Mouse (Mus musculus) MEL (cell line): ENCODE measurements around the gene P2rx4. TPM values are rescaled to one million over a fixed set of nuclear protein-coding genes. Genes with fewer than 3 reads are reported as not detected.
A peak's percentile ranks its signal among the peaks of the same experiment; 100 is the strongest.

Experiments
- DNase-seq: peaks from one replicate; pipeline ENCODE4 v3.0.0; 2011; ENCODE audit warnings: low read depth, low spot score
- H3K27ac ChIP-seq: 2 replicates; pipeline ENCODE4 v1.5.1; 2012; ENCODE audit warnings: low read depth, mild to moderate bottlenecking, control low read depth, low read length, moderate library complexity; ENCODE audit not compliant: control insufficient read depth
- H3K27me3 ChIP-seq, 2 experiments: fragments of 150-350 bp in 1 of 2; sonication (generic) in 1 of 2; 2 replicates each; pipeline ENCODE4 v1.6.1; 2012; ENCODE audit warnings: low read length in 2 of 2, mild to moderate bottlenecking in 2 of 2, improper control_type of control experiment in 1 of 2, moderate library complexity in 1 of 2; ENCODE audit not compliant: insufficient read depth in 2 of 2, control insufficient read depth in 1 of 2
- H3K36me3 ChIP-seq, 2 experiments: 2 replicates each; pipeline ENCODE4 v1.6.1; 2012 to 2014; ENCODE audit warnings: low read length in 2 of 2, improper control_type of control experiment in 1 of 2, inconsistent platforms in 1 of 2, mild to moderate bottlenecking in 1 of 2; ENCODE audit not compliant: insufficient read depth in 2 of 2, control insufficient read depth in 1 of 2
- H3K4me1 ChIP-seq, 2 experiments: fragments of 150-350 bp in 1 of 2; sonication (generic) in 1 of 2; 2 replicates each; pipeline ENCODE4 v1.6.1; 2012; ENCODE audit warnings: low read length in 2 of 2, improper control_type of control experiment in 1 of 2, mild to moderate bottlenecking in 1 of 2; ENCODE audit not compliant: insufficient read depth in 2 of 2, control insufficient read depth in 1 of 2
- H3K4me3 ChIP-seq, 2 experiments: fragments of 150-350 bp in 1 of 2; sonication (generic) in 1 of 2; 2 replicates each; pipeline ENCODE4 v1.5.1; 2012; ENCODE audit warnings: low read depth in 2 of 2, low read length in 2 of 2, mild to moderate bottlenecking in 2 of 2, moderate library complexity in 2 of 2, control low read depth in 1 of 2, improper control_type of control experiment in 1 of 2; ENCODE audit not compliant: control insufficient read depth in 1 of 2, insufficient read depth in 1 of 2
- H3K79me2 ChIP-seq: 2 replicates; pipeline ENCODE4 v1.6.1; 2012; ENCODE audit warnings: mild to moderate bottlenecking, low read length, moderate library complexity; ENCODE audit not compliant: control insufficient read depth, poor library complexity, insufficient read depth
- H3K9ac ChIP-seq: 2 replicates; pipeline ENCODE4 v1.6.1; 2012; ENCODE audit warnings: low read depth, mild to moderate bottlenecking, control low read depth, low read length, moderate library complexity; ENCODE audit not compliant: control insufficient read depth, poor library complexity, severe bottlenecking
- H3K9me3 ChIP-seq: fragments of 150-350 bp; sonication (generic); replicated peaks from 2 replicates; pipeline ENCODE4 v1.6.1; 2012; ENCODE audit warnings: mild to moderate bottlenecking, low read length, improper control_type of control experiment, moderate library complexity; ENCODE audit not compliant: insufficient read depth
- BHLHE40 ChIP-seq: IDR thresholded peaks from 2 replicates; pipeline ENCODE4 v1.6.1; 2012; ENCODE audit warnings: low read depth, mild to moderate bottlenecking, inconsistent platforms, low read length, improper control_type of control experiment, borderline replicate concordance
- CHD1 ChIP-seq: IDR thresholded peaks from 2 replicates; pipeline ENCODE4 v1.6.1; 2012; ENCODE audit warnings: low read depth, mild to moderate bottlenecking, inconsistent platforms, low read length, improper control_type of control experiment
- CHD2 ChIP-seq: IDR thresholded peaks from 2 replicates; pipeline ENCODE4 v1.6.1; 2011; ENCODE audit warnings: low read length, improper control_type of control experiment
- ELF1 ChIP-seq: IDR thresholded peaks from 2 replicates; pipeline ENCODE4 v1.6.1; 2014; ENCODE audit warnings: low read depth, mild to moderate bottlenecking, inconsistent platforms, low read length, improper control_type of control experiment, moderate library complexity
- GABPA ChIP-seq: IDR thresholded peaks from 2 replicates; pipeline ENCODE4 v1.6.1; 2012; ENCODE audit warnings: low read depth, mild to moderate bottlenecking, inconsistent platforms, low read length, improper control_type of control experiment, moderate library complexity
- HCFC1 ChIP-seq: IDR thresholded peaks from 2 replicates; pipeline ENCODE4 v1.6.1; 2012; ENCODE audit warnings: low read depth, mild to moderate bottlenecking, inconsistent platforms, low read length, improper control_type of control experiment, moderate library complexity
- JUND ChIP-seq: IDR thresholded peaks from 2 replicates; pipeline ENCODE4 v1.6.1; 2011; ENCODE audit warnings: low read depth, mild to moderate bottlenecking, improper control_type of control experiment, low read length
- MAFK ChIP-seq: IDR thresholded peaks from 2 replicates; pipeline ENCODE4 v1.6.1; 2011; ENCODE audit warnings: low read depth, mild to moderate bottlenecking, low read length, improper control_type of control experiment, borderline replicate concordance
- MAX ChIP-seq: IDR thresholded peaks from 2 replicates; pipeline ENCODE4 v1.6.1; 2011; ENCODE audit warnings: low read length, improper control_type of control experiment
- MEF2A ChIP-seq: IDR thresholded peaks from 2 replicates; pipeline ENCODE4 v1.6.1; 2014; ENCODE audit warnings: low read depth, mild to moderate bottlenecking, inconsistent platforms, low read length, improper control_type of control experiment; ENCODE audit not compliant: poor library complexity, insufficient replicate concordance, severe bottlenecking; ENCODE audit errors: extremely low read depth
- MXI1 ChIP-seq: IDR thresholded peaks from 2 replicates; pipeline ENCODE4 v1.6.1; 2011; ENCODE audit warnings: mild to moderate bottlenecking, low read depth, low read length, improper control_type of control experiment
- MYB ChIP-seq: IDR thresholded peaks from 2 replicates; pipeline ENCODE4 v1.6.1; 2011; ENCODE audit warnings: mild to moderate bottlenecking, low read depth, low read length, improper control_type of control experiment
- NELFE ChIP-seq: IDR thresholded peaks from 2 replicates; pipeline ENCODE4 v1.6.1; 2011; ENCODE audit warnings: low read depth, low read length, improper control_type of control experiment
- POLR2A ChIP-seq, 2 experiments: IDR thresholded peaks; 2 replicates each; pipeline ENCODE4 v1.6.1; 2011 to 2012; ENCODE audit warnings: low read length in 2 of 2, mild to moderate bottlenecking in 2 of 2, control low read depth in 1 of 2, improper control_type of control experiment in 1 of 2, low read depth in 1 of 2, moderate library complexity in 1 of 2; ENCODE audit not compliant: control insufficient read depth in 1 of 2, insufficient read depth in 1 of 2, poor library complexity in 1 of 2
- POLR2AphosphoS2 ChIP-seq: IDR thresholded peaks from 2 replicates; pipeline ENCODE4 v1.6.1; 2011; ENCODE audit warnings: low read length, improper control_type of control experiment
- RCOR1 ChIP-seq: IDR thresholded peaks from 2 replicates; pipeline ENCODE4 v1.6.1; 2012; ENCODE audit warnings: low read depth, mild to moderate bottlenecking, inconsistent platforms, low read length, improper control_type of control experiment
- TAL1 ChIP-seq: IDR thresholded peaks from 2 replicates; pipeline ENCODE4 v1.6.1; 2012; ENCODE audit warnings: mild to moderate bottlenecking, inconsistent platforms, low read length, moderate library complexity, mixed read lengths
- UBTF ChIP-seq: IDR thresholded peaks from 2 replicates; pipeline ENCODE4 v1.6.1; 2012; ENCODE audit warnings: low read depth, mild to moderate bottlenecking, inconsistent platforms, low read length, improper control_type of control experiment, moderate library complexity, borderline replicate concordance; ENCODE audit not compliant: insufficient read depth
- ZC3H11A ChIP-seq: IDR thresholded peaks from 2 replicates; pipeline ENCODE4 v1.6.1; 2012; ENCODE audit warnings: low read depth, mild to moderate bottlenecking, inconsistent platforms, low read length, improper control_type of control experiment
- ZMIZ1 ChIP-seq: IDR thresholded peaks from 2 replicates; pipeline ENCODE4 v1.6.1; 2012; ENCODE audit warnings: low read depth, mild to moderate bottlenecking, inconsistent platforms, low read length, improper control_type of control experiment, moderate library complexity
- ZNF384 ChIP-seq: IDR thresholded peaks from 2 replicates; pipeline ENCODE4 v1.6.1; 2012; ENCODE audit warnings: low read depth, mild to moderate bottlenecking, inconsistent platforms, low read length, improper control_type of control experiment
- polyA plus RNA-seq, 2 experiments: library from polyadenylated mRNA; stranded (reverse) in 1 of 2; unstranded in 1 of 2; fragments of >175 nt in 1 of 2; fragments of >200 nt in 1 of 2; gene quantifications; 2 replicates each; pipeline versions ENCODE4 v1.2.1 to v1.2.4; 2012; ENCODE audit warnings: low replicate concordance in 2 of 2, low read depth in 1 of 2; ENCODE audit not compliant: insufficient read length in 2 of 2, insufficient read depth in 1 of 2, missing spikeins in 1 of 2
- total RNA-seq: library from RNA; depleted of rRNA; stranded (reverse); fragments of 300-350 nt; gene quantifications from 2 replicates; pipeline ENCODE4 v1.2.3, GENCODE M21; 2012

Gene P2rx4
- total and polyA plus RNA-seq, 3 experiments, result 15.2 to 30.9 TPM; not detected in 1

DNA sequence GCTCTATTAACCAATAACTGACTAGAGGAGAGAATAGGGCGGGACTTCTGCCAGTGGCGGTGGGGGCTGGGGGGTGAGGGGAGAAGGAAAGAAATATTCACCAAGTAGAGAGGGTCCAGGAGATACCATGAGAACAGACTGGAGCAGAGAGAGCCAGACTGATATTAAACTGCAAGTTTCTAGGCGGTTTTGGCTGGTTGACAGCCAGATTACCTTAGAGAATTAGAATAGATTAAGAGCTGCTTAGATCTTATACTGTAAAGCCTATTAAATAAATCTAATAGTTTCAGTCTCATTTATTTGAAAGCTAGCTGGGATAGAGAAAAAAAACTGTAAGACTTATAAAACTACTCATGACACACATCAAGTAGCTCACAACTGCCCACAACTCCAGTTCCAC, 2.2 kb upstream of the P2rx4 start:
- Histone ChIP-seq H3K36me3 (peaks cover 0 to 53% of the 10 kb centered on the region in 2 experiments; a peak in 2 of 4 replicates), H3K9me3 (no peaks in the 10 kb centered on the region), H3K79me2 (peaks cover 7% of the 10 kb centered on the region), H3K27me3 (no peaks in the 10 kb centered on the region), H3K4me3 (no peak overlapping the region), H3K4me1 (peaks cover 27 to 47% of the 10 kb centered on the region in 2 experiments), H3K27ac (no peak overlapping the region)
- no peak for DNase-seq
- peak; percentile 50; the same call in 1 of the 2 replicates for TF ChIP-seq RCOR1
- no peak for TF ChIP-seq ZMIZ1
- no peak for TF ChIP-seq ZNF384
- no peak for TF ChIP-seq UBTF
- TF ChIP-seq, all 39 proteins: peak for 1
- no peak overlapping the region for H3K9ac ChIP-seq

- Histone ChIP-seq H3K9ac (peak overlapping the region; percentile 81), H3K4me1 (peaks cover 18 to 38% of the 10 kb centered on the region in 2 experiments), H3K9me3 (no peaks in the 10 kb centered on the region), H3K79me2 (peaks cover 7% of the 10 kb centered on the region), H3K27me3 (no peaks in the 10 kb centered on the region), H3K4me3 (peak overlapping the region; percentile 77), H3K27ac (peak overlapping the region; percentile 83), H3K36me3 (peaks cover 0 to 42% of the 10 kb centered on the region in 2 experiments; a peak in 2 of 4 replicates)
- no peak for DNase-seq
- no peak for TF ChIP-seq JUND
- no peak for TF ChIP-seq MEF2A
- no peak for TF ChIP-seq TAL1
- TF ChIP-seq MAX, result no peak
- no peak for TF ChIP-seq CHD2
- TF ChIP-seq MXI1, result no peak
- no peak for TF ChIP-seq MAFK
- no peak for TF ChIP-seq BHLHE40
- TF ChIP-seq CHD1, result no peak
- no peak for TF ChIP-seq GABPA
- no peak for TF ChIP-seq MYB
- TF ChIP-seq POLR2A (IDR thresholded peaks at IDR 0.05; ENCODE audit: control insufficient read depth in 1 of 2, insufficient read depth in 1 of 2, low read depth in 1 of 2, low read length in 2 of 2, poor library complexity in 1 of 2), result no peak
- no peak for TF ChIP-seq ZNF384
- no peak for TF ChIP-seq RCOR1
- no peak for TF ChIP-seq ZC3H11A
- no peak for TF ChIP-seq HCFC1
- no peak for TF ChIP-seq UBTF
- TF ChIP-seq ELF1, result no peak
- no peak for TF ChIP-seq NELFE
- no peak for TF ChIP-seq POLR2AphosphoS2
These were observed 448 bp upstream of the P2rx4 start for GRCm38 (mm10) chr5:122706917-122707275.
